Mouse (Mus musculus) ovary, postnatal 10 days (tissue): ENCODE results near the gene Olfr1390.
"Not testable (repeated sequence)": the region's sequence is repeated elsewhere in the genome, so short reads cannot be mapped to it uniquely, and the experiment has no call there.

Experiments
- DNase-seq: peaks from one replicate; pipeline ENCODE4 v3.0.0; 2022; ENCODE audit warnings: low spot score

The Olfr1390 gene

DNA sequence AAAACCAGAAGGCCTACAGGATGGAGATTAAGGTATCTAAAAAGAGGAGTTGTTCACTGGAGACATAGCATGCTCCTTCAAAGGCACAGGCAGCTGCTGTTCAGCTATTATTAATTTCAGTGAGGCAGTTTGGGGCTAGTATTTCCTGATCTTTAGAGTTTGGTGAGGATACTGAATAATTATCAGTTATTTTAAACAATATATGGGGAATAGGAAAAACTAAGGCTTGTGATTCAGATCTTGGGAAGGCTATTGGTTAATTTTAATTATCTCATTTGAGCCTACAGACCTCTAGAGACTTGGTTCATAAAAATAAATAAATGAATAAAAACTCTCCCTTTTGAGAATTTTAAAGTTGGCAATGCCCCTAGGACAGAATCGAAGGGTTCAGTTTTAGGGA is at the start of gene Olfr1390:
Gene Olfr1390 (plus strand): TSS at position 301 of the 400 bp plus-strand sequence.
- DNase-seq, result no peak

DNA sequence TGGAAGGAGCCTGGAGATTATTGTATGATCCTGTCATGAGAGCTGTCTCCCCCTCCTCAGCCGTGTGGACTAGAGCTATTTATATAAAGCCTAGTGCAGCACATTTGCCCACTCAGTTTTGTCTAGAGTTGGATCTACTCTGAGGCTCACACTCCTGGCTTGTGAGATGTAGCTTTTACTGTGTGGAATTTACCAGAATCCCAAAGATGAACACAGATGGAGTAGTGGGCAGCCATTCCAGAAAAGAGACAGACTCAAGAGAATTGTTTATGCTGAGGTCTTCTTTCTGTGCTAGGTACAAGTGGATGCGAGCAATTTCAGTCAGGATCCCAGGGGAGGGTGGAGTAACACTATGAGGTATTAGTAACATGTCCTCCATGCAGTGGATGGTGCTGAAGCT is 47.7 kb upstream of the Olfr1390 start:
- DNase-seq, result no peak

DNA sequence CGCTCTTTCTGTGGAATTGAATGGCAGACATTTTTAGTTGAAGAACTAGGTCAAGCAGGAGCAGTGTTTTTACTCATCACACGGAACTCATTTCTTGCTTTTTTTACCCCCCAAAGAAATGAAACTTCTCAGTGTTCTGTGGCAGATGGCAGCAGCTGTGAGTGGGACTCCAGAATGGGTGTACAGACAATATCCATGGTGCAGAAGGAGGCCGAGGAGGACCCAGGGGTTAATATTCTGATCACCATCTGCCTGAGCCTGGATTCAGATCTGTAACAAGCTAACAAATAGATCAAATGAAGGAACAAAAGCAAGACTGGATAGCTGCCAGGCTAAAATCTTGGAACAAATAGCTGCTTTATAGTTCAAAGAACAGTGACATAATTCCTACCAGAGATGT is 42.2 kb upstream of the Olfr1390 start:
- DNase-seq, result no peak

DNA sequence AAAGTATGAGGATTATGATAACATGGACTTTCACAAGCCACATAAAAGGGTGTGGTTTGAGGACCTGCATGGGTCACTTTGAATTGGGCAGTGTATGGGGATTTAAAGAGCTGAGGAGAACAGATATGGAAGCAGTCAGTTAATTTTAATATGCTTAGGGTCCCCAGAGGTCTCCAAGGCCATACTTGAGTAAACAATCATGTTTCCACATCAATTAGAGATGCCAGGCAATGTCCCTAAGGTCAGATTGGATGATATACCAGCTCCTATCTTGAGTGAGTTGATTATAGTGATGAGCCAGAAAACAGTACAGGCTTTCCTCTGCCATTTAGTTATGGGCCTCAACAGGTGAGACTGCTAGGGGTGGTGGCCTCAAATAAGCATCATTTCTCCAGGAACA is 30.5 kb upstream of the Olfr1390 start, which contains the start of gene Olfr10:
Gene Olfr10 (plus strand): TSS at position 301 of the 400 bp plus-strand sequence.
- no peak for DNase-seq

DNA sequence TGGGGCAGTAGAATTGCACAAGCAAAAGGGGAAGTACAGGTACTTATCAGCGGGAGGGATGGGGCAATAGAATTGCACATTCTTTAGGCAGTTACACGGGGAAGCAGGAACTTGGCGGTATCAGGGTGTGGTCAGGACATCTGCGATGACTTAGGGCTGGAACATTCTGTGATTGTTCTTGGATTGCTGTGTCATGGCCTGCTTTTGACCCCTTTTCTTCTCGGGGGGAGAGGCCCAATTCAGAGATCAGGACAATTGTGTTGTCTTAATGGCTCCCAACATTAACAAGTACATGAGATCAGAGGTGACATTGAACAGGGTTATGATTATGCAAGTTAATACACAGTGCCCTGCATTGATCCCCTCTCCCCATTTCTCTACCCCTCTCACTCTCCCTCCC is 26.4 kb upstream of the Olfr1390 start:
- not testable (repeated sequence) for DNase-seq

DNA sequence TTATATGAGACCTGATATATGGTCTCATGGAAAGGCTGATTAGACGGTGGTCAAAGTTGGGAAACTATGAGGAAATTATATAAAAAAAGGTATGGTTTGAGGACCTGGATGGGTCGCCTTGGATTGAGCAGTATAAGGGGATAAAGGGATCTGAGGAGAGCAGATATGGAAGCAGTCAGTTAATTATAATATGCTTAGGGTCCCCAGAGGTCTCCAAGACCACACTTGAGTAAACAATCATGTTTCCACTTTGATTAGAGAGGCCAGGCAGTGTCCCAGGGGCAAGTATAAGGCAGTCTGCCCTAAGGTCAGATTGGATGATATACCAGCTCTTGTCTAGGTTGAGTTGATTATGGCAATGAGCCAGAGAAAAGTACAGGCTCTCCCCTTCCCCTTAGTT is 12.5 kb upstream of the Olfr1390 start, which contains the start of gene Olfr1391:
Gene Olfr1391 (plus strand): TSS at position 301 of the 400 bp plus-strand sequence.
- DNase-seq, result no peak

DNA sequence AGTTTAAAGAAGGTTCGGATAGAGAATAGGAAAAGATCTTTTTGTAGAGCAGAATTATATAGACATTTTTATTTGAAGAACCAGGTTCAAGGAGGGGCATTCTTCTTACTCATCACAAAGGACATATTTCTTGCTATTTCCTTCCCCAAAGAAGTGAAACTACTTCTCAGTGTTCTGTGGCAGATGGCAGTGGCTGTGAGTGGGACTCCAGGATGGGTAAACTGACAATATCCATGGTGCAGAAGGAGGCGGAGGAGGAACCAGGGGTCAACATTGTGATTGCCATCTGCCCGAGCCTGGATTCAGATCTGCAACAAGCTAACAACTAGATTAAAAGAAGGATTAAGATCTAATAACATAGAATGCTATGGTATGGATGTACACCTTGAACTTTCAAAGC is 8.3 kb upstream of the Olfr1390 start:
- DNase-seq, result no peak

DNA sequence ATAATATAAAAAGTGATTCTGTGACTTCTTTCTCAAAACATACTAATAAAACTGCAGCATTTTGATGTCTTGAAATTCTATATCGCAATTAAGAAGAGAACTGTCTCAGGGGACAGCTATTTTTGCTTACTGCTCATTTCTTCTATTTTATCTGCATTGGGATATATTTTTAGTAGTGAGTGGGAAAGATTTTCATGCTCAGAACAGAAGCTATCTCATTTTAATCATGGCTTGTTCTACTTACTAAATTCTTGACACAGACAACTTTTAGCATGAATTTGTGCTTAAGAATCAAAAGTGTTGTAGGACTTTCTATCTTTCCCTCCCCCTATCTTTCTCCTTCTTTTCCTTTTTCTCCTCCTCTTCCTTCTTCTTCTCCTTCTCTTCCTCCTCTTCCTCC is 5.3 kb upstream of the Olfr1390 start:
- no peak for DNase-seq

DNA sequence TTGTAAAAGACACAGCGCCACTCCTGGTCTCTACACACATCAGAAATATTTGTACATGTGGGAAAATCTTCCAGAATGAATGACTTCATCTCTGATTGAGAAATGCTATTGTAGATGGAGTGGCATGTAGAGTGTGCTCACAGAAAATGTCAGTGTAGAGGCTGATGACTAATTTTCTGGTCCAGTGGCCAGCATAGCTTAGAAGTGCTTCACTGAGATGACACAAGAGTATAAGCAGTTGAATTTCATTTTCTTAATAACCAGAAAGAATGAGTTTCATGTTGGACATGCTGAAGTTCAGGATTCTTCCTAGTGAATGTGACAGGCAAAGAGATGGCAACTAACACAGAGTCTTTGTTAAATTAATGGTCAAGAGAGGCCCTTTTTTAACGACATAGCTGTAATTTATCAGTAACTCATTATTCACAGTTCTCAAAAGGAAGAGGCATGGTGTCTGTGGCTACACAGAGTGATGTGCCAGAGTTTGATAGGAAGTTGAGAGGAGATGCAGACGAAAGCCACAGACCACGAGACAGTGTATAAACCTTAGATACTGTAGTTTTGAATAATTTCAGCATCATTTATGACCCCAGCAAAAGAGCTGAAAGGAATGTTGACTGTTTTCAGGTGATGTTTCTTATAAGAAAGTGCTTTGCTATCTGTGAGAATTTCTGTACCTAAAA is 2.3 kb downstream of the Olfr1390 start:
- DNase-seq, result no peak

DNA sequence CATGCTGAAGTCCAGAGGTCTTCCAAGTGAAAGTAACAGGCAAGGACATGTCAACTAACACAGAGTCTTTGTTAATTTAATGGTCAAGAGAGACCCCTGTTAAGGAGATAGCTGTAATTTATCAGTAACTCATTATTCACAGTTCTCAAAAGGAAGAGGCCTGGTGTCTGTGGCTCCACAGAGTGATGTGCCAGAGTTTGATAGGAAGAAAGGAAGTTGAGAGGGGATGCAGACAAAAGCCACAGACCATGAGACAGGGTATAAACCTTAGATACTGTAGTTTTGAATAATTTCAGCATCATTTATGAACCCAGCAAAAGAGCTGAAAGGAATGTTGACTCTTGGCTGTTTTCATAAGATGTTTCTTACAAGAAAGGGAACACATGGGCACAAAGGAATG is 48.1 kb downstream of the Olfr1390 start:
- DNase-seq, result no peak

DNA sequence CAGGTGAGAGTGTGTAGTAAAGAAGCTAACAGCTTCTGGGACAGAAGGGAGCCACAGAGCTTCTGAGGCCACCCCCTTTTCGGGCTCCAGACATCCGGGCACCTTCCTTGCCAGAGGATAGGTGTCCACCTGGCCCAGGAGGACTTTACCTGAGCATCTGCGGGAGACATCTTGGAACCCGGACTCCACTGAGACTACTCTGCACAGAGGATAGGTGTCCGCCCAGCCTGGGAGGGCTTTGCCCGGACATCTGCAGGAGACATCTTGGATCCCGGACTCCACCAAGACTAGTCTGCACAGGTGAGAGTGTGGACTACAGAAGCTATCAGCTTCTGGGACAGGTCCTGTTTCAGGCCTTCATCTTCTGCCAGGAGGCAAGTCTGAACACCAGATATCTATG is 51.1 kb downstream of the Olfr1390 start:
- DNase-seq, result not testable (repeated sequence)
